Mouse (Mus musculus) frontal cortex, postnatal 36 days (tissue): ENCODE results near the gene Psmb9.

Source experiments
- DNase-seq, 2 experiments: peaks; one replicate each; pipeline ENCODE4 v3.0.0; 2022; ENCODE audit warnings: low spot score in 2 of 2

The Psmb9 gene

DNA sequence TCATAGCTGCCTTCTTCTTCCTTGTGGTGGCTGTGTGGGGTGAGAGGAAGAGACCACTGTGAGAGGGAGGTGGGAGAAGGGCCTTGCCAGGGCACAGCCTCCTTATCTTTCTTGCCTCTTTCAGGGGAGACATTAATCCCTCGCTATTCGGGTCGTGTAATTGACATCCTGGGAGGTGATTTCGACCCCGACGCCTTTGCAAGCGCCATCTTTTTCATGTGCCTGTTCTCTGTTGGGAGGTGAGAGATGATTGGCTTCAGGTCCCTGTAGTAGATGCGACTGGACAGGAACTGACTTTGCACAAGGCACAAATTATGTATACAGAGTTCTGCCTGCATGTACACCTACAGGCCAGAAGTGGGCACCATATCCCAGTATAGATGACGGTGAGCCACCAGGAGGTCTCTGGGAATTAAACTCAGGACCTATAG, 18.2 kb upstream of the Psmb9 start:
- DNase-seq: no peak

- no peak for DNase-seq
Observed at GRCm38 (mm10) chr17:34205021-34205745, 17.6 kb upstream of the Psmb9 start.

- DNase-seq: peak; percentile 85 to 86
Observed at GRCm38 (mm10) chr17:34204303-34205010, 16.9 kb upstream of the Psmb9 start.

GRCm38 (mm10) chr17:34203444-34203843, 15.9 kb upstream of the Psmb9 start, which contains the start of gene Tap2:
Tap2 (plus strand) TSS chr17:34203527.
- DNase-seq: no peak

DNA sequence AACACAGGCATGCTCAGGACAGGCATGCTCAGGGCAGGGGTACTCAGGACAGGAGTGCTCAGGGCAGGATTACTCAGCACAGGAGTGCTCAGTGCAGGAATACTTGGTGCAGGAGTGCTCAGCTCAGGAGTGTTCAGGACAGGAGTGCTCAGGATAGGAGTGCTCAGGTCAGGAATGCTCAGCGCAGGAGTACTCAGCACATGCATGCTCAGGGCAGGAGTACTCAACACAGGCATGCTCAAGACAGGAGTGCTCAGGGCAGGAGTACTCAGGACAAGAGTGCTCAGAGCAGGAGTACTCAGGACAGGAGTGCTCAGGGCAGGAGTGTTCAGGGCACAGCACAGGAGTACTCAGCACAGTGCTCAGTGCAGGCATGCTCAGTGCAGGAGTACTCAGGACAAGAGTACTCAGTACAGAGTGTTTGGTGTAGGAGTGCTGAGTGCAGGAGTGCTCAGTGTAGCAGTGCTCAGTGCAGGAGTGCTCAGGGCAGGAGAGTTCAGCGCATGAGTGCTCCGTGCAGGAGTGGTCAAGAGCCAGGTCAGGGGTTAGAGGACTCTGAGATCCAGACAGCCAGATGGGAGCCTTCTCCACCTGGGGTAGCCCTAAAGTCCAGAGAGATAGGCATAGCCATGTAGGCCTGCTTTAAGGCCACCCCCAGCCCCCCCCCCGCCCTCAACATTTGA, 15.3 kb upstream of the Psmb9 start:
- no peak for DNase-seq

DNA sequence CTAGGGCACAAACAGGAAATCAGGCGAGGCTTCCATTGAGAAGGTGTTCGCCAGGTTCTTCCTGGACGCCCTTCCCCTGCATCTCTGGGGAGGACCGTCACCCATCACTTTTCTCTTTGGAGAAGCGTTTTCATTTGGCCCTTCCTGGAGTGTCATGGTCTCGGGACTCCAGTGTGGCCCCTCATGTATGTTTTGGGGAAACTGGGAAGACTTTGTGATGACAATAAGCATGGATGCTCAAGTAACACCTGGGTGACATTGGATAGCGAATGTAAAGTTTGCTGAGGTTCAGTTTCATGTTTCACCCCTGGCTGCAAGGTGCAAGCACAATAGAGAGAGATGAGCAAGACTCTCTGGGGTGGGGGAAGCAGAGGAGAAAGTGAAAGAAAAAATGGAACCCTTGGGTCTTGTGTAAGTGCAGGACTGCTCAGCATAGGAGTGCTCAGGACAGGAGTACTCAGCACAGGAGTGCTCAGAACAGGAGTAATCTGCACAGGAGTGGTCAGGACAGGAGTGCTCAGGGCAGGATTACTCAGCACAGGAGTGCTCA, 14.0 kb upstream of the Psmb9 start:
- DNase-seq: no peak

DNA sequence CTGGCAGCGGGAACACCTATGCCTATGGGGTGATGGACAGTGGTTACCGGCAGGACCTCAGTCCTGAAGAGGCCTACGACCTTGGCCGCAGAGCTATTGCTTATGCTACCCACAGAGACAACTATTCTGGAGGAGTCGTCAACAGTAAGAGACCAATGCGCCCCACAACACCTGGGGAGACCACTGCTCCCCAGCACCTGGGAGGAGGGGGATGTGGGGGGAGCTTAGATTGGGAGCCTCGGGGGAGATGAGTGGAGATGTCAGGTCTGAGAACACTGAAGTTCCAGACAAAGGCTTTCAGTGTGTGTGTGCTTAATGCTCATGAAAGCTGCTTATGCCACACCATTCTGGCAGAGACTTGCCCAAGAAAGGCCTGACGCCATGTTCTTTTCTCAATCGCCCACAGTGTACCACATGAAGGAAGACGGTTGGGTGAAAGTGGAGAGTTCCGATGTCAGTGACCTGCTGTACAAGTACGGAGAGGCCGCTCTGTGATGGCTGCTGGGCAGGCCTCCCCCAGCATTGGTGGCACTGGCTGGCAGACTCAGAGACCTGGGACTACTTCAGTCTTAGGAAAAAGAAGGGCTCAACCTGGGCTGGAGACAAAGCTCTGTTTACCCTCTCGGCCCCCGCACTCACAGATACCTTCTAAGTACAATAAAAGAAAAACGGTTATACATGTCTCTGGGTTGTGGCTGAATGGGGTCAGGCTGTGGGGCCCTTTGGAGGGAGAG, 13.4 kb upstream of the Psmb9 start:
- no peak for DNase-seq

DNA sequence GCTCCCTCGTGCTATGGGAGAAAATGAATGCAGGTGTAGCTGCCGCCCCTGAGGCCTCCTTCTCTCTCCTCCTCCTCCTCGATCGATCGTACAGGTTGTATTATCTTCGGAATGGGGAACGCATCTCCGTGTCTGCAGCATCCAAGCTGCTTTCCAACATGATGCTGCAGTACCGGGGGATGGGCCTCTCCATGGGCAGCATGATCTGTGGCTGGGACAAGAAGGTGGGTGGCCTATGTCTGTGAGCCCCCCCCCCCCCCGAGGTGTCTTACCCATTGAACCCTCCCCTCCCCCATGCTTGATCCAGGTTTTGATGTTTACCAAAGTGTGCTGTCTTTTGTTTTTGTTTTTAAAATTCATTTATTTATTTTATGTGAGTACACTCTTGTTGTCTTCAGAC, 12.5 kb upstream of the Psmb9 start:
- DNase-seq: no peak

DNA sequence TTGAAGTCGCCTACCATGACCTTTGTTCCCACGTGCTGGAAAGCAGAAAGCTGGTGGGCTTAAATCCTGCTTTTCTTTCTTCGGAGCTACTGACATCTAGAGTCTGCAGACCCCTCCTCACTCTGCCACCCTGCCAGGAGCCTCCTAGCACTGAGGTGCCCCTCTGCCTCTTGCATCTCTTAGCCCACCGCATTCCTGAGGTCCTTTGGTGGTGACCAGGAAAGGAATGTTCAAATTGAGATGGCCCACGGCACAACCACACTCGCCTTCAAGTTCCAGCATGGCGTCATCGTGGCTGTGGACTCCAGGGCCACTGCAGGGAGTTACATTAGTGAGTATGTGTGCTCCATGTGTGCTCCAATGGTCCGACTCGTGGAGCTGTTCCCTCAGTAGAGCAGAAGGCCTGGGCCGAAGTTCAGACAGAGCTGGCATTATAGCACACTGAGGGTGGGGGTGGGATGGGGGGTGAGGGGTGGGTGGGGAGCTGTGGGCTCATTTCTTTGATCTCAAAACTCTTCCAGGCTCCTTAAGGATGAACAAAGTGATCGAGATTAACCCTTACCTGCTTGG, 11.6 kb upstream of the Psmb9 start:
- no peak for DNase-seq

DNA sequence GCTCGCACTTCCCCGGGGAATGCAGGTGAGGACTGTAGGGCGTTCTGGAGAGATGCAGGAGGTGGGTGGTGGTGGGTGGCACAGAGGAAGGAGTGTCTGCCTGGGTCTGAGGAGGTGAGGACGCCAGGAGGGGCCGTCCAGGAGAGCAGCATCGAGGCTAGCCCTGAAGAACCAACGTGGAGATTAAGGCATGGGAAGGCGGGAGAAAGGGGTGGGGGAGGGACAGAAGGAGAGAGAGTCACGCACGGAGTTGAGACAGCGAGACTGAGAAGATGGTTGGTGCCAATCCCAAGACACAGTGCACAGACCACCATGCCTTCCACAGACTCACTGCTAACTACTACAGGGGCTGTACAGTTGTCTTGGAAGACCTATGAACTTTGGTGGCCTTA, 11.0 kb upstream of the Psmb9 start:
- no peak for DNase-seq

DNA sequence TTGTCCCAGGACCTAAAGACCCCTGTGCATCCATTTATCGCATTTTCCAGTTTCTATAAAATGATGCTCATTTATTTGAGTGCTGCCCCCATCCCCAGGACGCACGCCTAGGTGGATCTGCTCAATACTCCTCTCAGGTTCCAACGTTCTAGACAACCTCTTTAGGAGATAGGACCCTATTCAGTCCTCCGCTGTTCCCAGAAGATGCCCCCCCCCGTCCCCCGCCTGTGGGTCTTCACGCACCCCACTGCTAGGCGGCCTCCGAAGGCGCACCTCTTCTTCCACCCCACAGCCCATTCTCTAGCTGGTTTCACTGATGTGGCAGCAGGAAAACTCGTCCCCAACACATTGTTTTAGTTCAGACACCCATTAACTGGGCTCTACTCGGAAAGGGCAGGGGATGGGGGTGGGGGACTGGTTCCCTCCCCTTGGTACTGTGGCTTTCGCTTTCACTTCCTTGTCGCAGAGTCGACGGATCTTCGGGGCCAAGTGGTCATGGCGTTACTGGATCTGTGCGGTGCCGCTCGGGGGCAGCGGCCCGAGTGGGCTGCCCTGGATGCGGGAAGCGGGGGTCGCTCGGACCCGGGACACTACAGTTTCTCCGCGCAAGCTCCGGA, 10.4 kb upstream of the Psmb9 start:
- DNase-seq: no peak

DNA sequence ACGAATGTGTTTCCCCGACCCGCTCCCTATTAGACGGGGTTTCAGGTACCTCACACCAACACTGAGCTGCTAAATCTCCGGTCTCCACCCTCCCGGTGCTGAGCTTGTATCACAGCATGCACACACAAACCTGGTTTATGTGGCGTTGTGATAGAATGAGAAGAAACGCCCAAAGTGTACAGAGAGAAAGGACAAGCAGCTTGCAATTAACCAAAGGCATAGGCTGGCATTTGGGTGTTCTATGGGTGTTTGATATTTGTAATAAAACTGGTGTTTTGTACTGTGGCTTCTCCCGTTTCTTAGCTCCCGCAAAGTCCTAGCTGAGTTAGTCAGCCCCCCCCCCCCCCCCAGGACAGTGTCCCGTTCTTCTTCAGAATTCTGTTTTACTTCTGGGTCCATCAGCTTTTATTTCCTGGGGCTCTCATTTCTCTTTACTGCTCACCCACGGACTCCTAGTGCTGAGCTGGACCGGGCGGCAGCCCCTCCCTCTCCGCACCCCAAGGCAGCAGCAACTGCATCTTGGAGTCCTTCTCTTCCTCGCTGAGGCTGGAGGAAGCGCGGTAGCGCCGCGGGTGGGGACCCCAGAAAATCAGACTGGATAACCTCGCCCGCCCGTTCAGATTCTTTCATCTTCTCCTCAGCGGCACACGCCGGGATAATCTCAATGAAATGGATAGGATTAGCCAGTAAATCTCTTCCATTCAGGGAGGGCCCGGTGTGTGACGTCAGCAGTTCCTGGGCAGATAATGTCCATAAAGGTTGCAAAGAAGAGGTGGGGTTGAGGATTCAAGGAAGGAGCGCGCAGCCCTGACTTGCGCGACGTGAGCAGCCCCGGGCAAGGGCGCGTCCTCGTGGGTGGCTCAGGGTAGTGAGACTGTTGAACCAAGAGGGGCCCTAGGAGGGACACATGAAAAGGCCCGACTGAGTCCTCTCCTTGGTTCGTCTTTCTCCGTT, 9.7 kb upstream of the Psmb9 start, which contains the start of gene Psmb8:
Gene Psmb8 (plus strand): TSS at position 781 of the 954 bp plus-strand sequence.
- DNase-seq: peak; percentile 82 to 87

DNA sequence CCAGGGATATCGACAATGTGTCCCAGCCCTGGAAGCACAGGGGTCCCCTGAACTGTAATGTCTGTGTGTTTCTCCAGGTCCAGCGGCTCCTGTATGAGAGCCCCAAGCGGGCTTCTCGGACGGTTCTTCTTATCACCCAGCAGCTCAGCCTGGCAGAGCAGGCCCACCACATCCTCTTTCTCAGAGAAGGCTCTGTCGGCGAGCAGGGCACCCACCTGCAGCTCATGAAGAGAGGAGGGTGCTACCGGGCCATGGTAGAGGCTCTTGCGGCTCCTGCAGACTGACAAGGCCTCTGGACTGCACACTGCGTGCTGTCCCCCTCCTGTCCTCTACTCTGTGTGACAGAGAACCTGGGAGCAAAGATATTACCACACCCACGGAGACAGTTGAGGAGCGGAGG, 8.9 kb upstream of the Psmb9 start:
- no peak for DNase-seq

DNA sequence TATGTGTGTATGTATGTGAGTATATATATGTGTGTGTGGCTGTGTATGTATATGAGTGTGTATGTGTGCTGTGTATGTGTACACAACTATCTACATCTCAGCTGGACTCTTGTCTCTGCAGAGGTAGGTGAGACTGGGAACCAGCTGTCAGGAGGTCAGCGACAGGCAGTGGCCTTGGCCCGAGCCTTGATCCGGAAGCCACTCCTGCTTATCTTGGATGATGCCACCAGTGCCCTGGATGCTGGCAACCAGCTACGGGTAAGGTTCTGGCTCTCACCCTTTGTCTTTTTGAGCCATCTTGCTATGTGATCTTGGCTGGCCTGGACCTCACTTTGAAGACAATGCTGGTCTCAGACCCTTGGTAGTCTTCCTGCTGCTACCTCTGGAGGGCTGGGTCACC, 7.2 kb upstream of the Psmb9 start:
- DNase-seq: no peak

DNA sequence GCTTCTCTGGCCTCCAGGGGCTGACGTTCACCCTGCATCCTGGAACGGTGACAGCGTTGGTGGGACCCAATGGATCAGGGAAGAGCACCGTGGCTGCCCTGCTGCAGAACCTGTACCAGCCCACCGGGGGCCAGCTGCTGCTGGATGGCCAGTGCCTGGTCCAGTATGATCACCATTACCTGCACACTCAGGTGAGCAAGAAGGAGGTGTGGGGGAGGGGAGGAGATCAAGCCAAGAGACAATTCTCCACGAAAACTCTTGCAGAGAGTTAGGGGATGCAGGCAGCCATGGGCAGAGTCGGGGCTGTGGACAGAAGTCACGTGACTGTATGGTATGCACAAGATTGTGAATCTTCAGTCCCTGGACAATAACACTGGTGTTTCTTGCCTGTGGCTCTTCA, 5.9 kb upstream of the Psmb9 start:
- DNase-seq: no peak

DNA sequence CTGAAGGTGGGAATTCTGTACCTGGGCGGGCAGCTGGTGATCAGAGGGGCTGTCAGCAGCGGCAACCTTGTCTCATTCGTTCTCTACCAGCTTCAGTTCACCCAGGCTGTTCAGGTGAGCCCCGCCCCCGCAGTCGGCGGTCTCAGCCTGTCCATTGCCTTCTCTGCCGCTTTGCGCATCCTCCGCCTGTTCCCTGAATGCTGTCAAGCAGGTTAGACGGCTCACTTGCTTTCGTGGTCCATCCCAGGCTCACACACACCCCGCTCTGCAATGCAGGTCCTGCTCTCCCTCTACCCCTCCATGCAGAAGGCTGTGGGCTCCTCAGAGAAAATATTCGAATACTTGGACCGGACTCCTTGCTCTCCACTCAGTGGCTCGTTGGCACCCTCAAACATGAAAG, 5.3 kb upstream of the Psmb9 start:
- no peak for DNase-seq

DNA sequence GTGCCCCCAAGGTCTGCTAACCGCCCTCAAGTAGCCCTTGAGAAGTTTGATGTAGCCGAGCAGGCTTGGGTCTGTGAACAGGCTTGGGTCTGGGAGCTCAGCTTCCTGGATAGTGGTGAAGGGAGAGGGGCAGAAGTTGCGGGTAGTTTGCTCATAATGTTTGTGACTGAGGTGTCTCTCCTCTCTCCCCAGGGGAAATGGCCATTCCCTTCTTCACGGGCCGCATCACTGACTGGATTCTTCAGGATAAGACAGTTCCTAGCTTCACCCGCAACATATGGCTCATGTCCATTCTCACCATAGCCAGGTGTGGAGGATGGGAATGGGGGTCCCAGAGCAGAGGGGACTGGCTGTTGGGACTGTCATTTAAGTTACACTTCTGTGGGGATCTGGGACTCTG, 1.4 kb upstream of the Psmb9 start:
- DNase-seq: no peak

DNA sequence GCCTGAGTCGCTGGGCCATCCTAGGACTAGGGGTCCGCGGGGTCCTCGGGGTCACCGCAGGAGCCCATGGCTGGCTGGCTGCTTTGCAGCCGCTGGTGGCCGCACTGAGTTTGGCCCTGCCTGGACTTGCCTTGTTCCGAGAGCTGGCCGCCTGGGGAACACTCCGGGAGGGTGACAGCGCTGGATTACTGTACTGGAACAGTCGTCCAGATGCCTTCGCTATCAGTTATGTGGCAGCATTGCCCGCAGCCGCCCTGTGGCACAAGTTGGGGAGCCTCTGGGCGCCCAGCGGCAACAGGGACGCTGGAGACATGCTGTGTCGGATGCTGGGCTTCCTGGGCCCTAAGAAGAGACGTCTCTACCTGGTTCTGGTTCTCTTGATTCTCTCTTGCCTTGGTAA, 446 bp upstream of the Psmb9 start:
- no peak for DNase-seq

GRCm38 (mm10) chr17:34186885-34187260, 691 bp downstream of the Psmb9 start:
- no peak for DNase-seq

- DNase-seq: no peak
Observed at GRCm38 (mm10) chr17:34185526-34185925, 2.0 kb downstream of the Psmb9 start.
